Mouse (Mus musculus): ENCODE data around the gene Scn8a. TPM values are rescaled to one million over a fixed set of nuclear protein-coding genes. Genes with fewer than 3 reads are reported as not detected.

Scn8a gene
- polyA plus RNA-seq, 1 experiment from 2014 or later = 0.63 TPM

- peaks cover 89% of the 10 kb centered on the region for H3K27me3 ChIP-seq (ENCODE audit: insufficient read depth, low read length)
- no peak overlapping the region for H3K4me3 ChIP-seq (ENCODE audit: low read depth, low read length)
- no peaks in the 10 kb centered on the region for H3K9me3 ChIP-seq (ENCODE audit: low read length)
- H3K9ac ChIP-seq (replicated peaks) = no peak overlapping the region
- no peak for ATAC-seq
- H3K4me1 ChIP-seq (ENCODE audit: insufficient read depth) = peaks cover 5% of the 10 kb centered on the region
- no peak overlapping the region for H3K4me2 ChIP-seq (ENCODE audit: low read depth, low read length)
- no peak for TF ChIP-seq EP300 (IDR thresholded peaks at IDR 0.05; ENCODE audit: low read depth)
- TF ChIP-seq CTCF (IDR thresholded peaks at IDR 0.05; ENCODE audit: low read depth) = peak; percentile 68
- peak; percentile 66 for DNase-seq
- no peaks in the 10 kb centered on the region for H3K36me3 ChIP-seq (replicated peaks; ENCODE audit: insufficient read depth, low read length)
- WGBS (ENCODE audit: insufficient replicate concordance) = 19% methylated on average over 6 of the region's 6 CpGs
- H3K27ac ChIP-seq (ENCODE audit: low read depth) = no peak overlapping the region
Measured at GRCm38 (mm10) chr15:101042613-101043012, 173.0 kb downstream of the Scn8a start.

GRCm38 (mm10) chr15:101044531-101044930 lies 174.9 kb downstream of the Scn8a start:
- H3K9ac ChIP-seq (replicated peaks) = no peak overlapping the region
- no peak overlapping the region for H3K4me2 ChIP-seq (ENCODE audit: low read depth, low read length)
- no peak overlapping the region for H3K4me3 ChIP-seq (ENCODE audit: low read depth, low read length)
- ATAC-seq (no peak), DNase-seq (no peak)
- no peaks in the 10 kb centered on the region for H3K9me3 ChIP-seq (ENCODE audit: low read length)
- no peak for TF ChIP-seq EP300 (IDR thresholded peaks at IDR 0.05; ENCODE audit: low read depth)
- no peak for TF ChIP-seq CTCF (IDR thresholded peaks at IDR 0.05; ENCODE audit: low read depth)
- peaks cover 88% of the 10 kb centered on the region for H3K27me3 ChIP-seq (ENCODE audit: insufficient read depth, low read length)
- 49% methylated on average over 6 of the region's 6 CpGs for WGBS (ENCODE audit: insufficient replicate concordance)
- H3K27ac ChIP-seq (ENCODE audit: low read depth) = no peak overlapping the region
- no peaks in the 10 kb centered on the region for H3K36me3 ChIP-seq (replicated peaks; ENCODE audit: insufficient read depth, low read length)
- peaks cover 5% of the 10 kb centered on the region for H3K4me1 ChIP-seq (ENCODE audit: insufficient read depth)

GRCm38 (mm10) chr15:101046039-101046526 lies 176.4 kb downstream of the Scn8a start:
- Histone ChIP-seq H3K27me3 (ENCODE audit: insufficient read depth, low read length) (peaks cover 74% of the 10 kb centered on the region), H3K9me3 (ENCODE audit: low read length) (no peaks in the 10 kb centered on the region), H3K27ac (ENCODE audit: low read depth) (no peak overlapping the region), H3K4me2 (ENCODE audit: low read depth, low read length) (peak overlapping the region; percentile 64), H3K9ac (replicated peaks) (no peak overlapping the region), H3K4me1 (ENCODE audit: insufficient read depth) (peaks cover 5% of the 10 kb centered on the region), H3K4me3 (ENCODE audit: low read depth, low read length) (peak overlapping the region; percentile 34), H3K36me3 (replicated peaks; ENCODE audit: insufficient read depth, low read length) (no peaks in the 10 kb centered on the region)
- ATAC-seq (no peak), DNase-seq (no peak)
- TF ChIP-seq CTCF (IDR thresholded peaks at IDR 0.05; ENCODE audit: low read depth) (no peak), EP300 (IDR thresholded peaks at IDR 0.05; ENCODE audit: low read depth) (no peak)
- 2% methylated on average over 31 of the region's 43 CpGs for WGBS (ENCODE audit: insufficient replicate concordance)

DNA sequence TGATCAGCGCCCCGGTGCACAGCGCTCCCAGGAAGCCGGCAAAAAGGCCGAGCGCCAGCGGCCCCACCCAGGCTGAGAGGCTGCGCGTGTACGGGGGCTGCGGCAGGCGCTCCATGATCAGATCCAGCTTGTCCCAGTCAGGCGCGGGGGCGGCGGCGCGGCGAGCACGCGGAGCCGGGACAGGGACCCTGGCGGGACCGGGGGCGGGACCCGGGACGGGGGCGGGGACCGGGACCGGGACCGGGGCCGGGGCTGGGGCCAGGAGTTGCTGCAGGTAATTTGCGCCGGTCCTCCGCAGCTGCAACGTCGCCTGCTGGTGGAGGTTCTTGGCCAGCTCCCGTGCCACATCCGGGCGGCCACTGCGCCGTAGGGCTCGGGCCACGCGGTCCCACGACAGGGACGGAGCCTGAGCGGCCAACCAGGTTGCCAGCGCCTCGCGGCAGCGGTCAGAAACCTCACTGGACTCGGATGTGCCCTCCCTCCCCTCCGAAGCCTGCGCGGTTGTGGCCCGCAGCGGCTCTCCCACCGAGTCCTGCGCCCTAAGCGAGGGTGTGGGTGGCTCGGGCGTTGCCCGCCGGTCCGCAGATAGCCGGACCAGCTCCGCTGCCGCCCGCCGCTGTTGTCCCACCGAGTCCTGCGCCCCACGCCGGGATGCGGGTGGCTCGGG lies 177.0 kb downstream of the Scn8a start:
- ATAC-seq = peak; percentile 13; the same call in 1 of the 2 replicates
- peak overlapping the region; percentile 34 for H3K4me3 ChIP-seq (ENCODE audit: low read depth, low read length)
- no peaks in the 10 kb centered on the region for H3K9me3 ChIP-seq (ENCODE audit: low read length)
- WGBS (ENCODE audit: insufficient replicate concordance) = 2% methylated on average over 45 of the region's 77 CpGs
- H3K4me1 ChIP-seq (ENCODE audit: insufficient read depth) = peaks cover 5% of the 10 kb centered on the region
- no peaks in the 10 kb centered on the region for H3K36me3 ChIP-seq (replicated peaks; ENCODE audit: insufficient read depth, low read length)
- DNase-seq = no peak
- peaks cover 74% of the 10 kb centered on the region for H3K27me3 ChIP-seq (ENCODE audit: insufficient read depth, low read length)
- H3K4me2 ChIP-seq (ENCODE audit: low read depth, low read length) = peak overlapping the region; percentile 64
- H3K9ac ChIP-seq (replicated peaks) = no peak overlapping the region; the same call in 1 of the 2 replicates
- no peak for TF ChIP-seq EP300 (IDR thresholded peaks at IDR 0.05; ENCODE audit: low read depth)
- TF ChIP-seq CTCF (IDR thresholded peaks at IDR 0.05; ENCODE audit: low read depth) = no peak
- no peak overlapping the region for H3K27ac ChIP-seq (ENCODE audit: low read depth)

DNA sequence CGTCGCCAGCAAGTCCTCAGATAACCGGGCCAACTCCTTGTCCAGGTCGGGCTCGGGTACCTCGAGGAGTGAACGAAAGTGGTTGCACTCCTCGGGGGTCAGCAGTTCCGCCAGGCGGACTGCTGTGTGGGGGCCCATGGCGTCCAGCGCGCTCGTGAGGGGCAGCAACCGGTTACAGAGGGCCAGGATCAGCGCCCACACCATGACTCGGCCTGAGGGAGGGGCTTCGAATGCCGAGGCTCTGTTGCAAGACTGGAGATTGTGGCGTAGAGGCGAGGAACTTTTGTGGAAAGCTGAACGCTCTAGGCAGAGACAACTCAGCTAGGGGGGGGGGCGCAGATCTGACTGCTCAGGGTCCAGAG lies 177.5 kb downstream of the Scn8a start, which contains the start of gene Gm47841:
TSS of gene Gm47841 (minus strand) at position 204 of the 362 bp plus-strand sequence.
- peak within 1 kb of the TSS; percentile 64 for H3K4me2 ChIP-seq (ENCODE audit: low read depth, low read length)
- H3K9ac ChIP-seq (replicated peaks) = no peak within 1 kb of the TSS; the same call in 1 of the 2 replicates
- peaks cover 5% of the 10 kb centered on the region for H3K4me1 ChIP-seq (ENCODE audit: insufficient read depth)
- no peak for DNase-seq
- ATAC-seq = no peak
- no peak for TF ChIP-seq EP300 (IDR thresholded peaks at IDR 0.05; ENCODE audit: low read depth)
- no peak for TF ChIP-seq CTCF (IDR thresholded peaks at IDR 0.05; ENCODE audit: low read depth)
- H3K27me3 ChIP-seq (ENCODE audit: insufficient read depth, low read length) = peaks cover 73% of the 10 kb centered on the region
- H3K27ac ChIP-seq (ENCODE audit: low read depth) = no peak within 1 kb of the TSS
- 4% methylated on average over 22 of the region's 23 CpGs for WGBS (ENCODE audit: insufficient replicate concordance)
- H3K36me3 ChIP-seq (replicated peaks; ENCODE audit: insufficient read depth, low read length) = no peaks in the 10 kb centered on the region
- no peaks in the 10 kb centered on the region for H3K9me3 ChIP-seq (ENCODE audit: low read length)
- H3K4me3 ChIP-seq (ENCODE audit: low read depth, low read length) = peak within 1 kb of the TSS; percentile 34

DNA sequence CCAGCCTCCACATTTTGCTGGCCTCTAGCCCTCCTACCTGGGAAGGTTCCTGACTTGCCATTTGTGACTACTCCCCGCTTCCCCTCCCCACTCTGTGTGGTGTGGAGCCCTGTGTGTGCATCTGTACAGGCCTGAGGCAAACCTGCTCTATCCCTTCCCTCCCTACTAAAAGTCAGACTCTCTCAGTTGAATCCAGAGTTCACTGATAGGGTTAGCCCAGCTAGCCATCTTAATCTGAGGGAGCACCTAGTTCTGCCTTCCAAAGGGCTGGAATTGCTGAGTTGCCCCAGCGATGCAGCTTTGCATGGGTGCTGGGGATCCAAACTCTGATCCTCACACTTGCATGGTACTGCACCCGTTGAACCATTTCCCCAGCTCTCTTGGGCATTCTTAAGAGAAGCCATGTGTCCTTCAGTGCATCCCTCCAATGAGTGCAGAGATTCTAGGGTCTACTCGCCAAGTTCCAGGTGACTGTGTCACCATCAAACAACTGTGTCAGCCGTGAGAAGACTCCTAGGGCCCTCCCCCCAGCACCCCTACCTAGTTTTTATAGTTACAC lies 178.8 kb downstream of the Scn8a start:
- no peak for DNase-seq
- WGBS (ENCODE audit: insufficient replicate concordance) = 46% methylated on average over 5 of the region's 5 CpGs
- TF ChIP-seq CTCF (IDR thresholded peaks at IDR 0.05; ENCODE audit: low read depth) (no peak), EP300 (IDR thresholded peaks at IDR 0.05; ENCODE audit: low read depth) (no peak)

More for the DNA sequence above, 178.8 kb downstream of the Scn8a start:
- Histone ChIP-seq H3K4me1 (ENCODE audit: insufficient read depth) (peaks cover 5% of the 10 kb centered on the region), H3K27ac (ENCODE audit: low read depth) (no peak overlapping the region), H3K27me3 (ENCODE audit: insufficient read depth, low read length) (peaks cover 75% of the 10 kb centered on the region), H3K36me3 (replicated peaks; ENCODE audit: insufficient read depth, low read length) (no peaks in the 10 kb centered on the region), H3K9me3 (ENCODE audit: low read length) (no peaks in the 10 kb centered on the region), H3K9ac (replicated peaks) (no peak overlapping the region), H3K4me3 (ENCODE audit: low read depth, low read length) (no peak overlapping the region), H3K4me2 (ENCODE audit: low read depth, low read length) (no peak overlapping the region)
- no peak for ATAC-seq
